Mouse (Mus musculus): ENCODE measurements around the gene Gm4846.
"Not testable (repeated sequence)": the region's sequence is repeated elsewhere in the genome, so short reads cannot be mapped to it uniquely, and the experiment has no call there.

Gm4846 gene

DNA sequence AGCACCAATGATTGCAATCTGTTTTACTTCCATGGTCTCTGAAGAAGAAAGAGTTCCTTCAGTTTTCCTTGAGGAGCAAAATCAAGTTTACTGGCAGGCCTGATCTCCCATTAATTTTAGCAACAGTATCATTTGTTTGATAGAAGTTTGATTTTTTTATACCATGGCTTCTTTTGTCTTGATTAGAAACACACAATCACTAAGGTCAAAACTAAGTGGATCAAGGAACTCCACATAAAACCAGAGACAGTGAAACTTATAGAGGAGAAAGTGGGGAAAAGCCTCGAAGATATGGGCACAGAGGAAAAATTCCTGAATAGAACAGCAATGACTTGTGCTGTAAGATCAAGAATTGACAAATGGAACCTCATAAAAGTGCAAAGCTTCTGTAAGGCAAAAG is at the start of gene Gm4846:
Gene Gm4846 (minus strand): TSS at position 101 of the 400 bp plus-strand sequence.
- not testable (repeated sequence) for DNase-seq (ENCODE audit: low spot score in 2 of 2)

DNA sequence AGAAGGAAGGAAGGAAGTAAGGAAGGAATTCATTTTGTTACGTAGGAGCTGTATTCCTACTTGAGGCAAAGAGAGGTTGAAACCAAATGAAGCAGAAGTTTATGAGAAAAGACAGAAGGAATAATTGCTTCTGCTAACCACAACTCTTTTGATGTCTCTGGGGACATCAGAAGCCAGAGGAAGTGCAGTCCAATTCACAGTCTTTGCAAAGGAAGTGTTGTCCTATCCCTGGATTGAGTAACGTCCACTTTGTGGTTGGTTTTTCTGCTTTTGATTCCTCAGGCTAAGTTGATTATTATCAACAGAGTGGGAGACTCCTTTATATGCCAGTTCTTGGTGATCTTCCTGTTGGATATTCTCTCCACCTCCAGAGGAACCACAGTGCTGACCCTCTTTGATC is 34.1 kb upstream of the Gm4846 start:
- not testable (repeated sequence) for DNase-seq (ENCODE audit: low spot score in 2 of 2)

DNA sequence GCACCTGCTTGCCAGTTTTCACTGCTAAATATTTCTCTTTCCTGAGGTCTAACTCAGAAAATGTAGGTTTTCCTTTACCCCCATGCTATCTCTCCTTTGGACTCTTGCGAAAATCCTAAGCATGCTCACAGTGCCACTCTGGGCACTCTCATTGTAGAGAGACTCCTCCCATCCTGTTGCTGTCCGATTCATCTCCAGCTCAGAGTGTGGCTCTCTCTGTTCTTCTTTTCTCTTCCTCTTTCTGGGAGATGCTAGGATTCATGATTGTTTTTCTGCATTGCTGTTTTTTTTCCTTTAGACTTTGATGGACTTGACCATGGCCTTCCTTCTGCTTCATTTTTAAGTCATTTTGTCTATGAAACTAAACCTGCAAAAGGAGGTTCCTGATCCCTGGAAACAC is 27.3 kb upstream of the Gm4846 start:
- DNase-seq (ENCODE audit: low spot score in 2 of 2), result not testable (repeated sequence)

DNA sequence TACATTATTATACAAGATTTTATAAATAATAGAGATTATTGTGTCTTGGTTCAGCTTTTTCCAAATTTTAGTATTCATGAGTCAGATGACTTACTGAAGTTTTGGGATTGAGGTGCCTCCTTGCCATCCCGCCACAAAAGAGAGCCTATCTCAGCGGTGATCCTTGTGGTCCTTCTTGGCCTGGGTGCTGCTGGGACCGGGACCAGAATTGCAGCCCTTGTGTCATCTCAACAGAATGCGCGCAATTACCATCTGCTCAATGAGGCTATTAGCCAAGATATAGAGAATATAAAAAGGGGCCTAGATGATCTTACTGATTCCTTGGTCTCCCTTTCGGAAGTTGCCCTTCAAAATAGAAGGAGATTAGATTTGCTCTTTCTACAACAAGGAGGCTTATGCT is 22.2 kb upstream of the Gm4846 start:
- DNase-seq (ENCODE audit: low spot score in 2 of 2), result not testable (repeated sequence)

DNA sequence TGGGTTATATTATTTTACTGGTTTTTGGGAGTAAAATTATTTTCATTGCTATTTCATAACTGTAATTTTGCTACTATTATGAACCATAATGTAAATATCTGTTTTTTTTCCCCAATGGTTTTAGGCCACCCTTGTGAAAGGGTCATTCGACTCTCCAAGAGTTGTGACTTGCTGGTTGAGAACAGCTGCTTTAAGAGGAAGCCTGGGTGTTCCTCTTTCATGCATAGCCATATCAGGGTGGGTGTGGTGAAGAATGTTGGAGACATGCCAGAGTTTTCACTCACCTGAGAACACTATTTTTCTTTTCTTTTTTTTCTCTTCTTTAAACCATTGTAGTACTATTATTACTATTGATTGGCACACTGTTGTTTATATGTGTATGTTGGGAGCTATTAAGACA is 19.2 kb upstream of the Gm4846 start:
- no peak for DNase-seq (ENCODE audit: low spot score in 2 of 2)

DNA sequence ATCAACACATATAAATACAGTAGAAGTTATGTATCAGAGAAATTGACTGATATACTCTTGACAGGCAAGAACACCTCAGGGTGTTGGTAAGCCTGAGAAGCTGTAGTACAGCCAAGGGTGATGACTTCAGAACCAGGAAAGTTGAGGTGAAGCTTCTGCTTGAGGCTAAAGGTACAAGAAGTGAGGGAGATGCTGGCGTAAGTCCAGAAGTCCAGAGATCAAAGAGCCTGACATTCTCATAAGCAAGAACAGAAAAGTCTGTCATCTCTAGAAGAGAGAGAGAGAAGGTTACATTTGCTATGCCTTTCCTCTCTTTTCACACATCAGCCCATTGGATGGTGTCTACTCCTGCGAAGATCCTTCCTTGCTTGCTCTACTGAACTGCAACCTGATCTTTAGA is 6.8 kb upstream of the Gm4846 start:
- not testable (repeated sequence) for DNase-seq (ENCODE audit: low spot score in 2 of 2)

DNA sequence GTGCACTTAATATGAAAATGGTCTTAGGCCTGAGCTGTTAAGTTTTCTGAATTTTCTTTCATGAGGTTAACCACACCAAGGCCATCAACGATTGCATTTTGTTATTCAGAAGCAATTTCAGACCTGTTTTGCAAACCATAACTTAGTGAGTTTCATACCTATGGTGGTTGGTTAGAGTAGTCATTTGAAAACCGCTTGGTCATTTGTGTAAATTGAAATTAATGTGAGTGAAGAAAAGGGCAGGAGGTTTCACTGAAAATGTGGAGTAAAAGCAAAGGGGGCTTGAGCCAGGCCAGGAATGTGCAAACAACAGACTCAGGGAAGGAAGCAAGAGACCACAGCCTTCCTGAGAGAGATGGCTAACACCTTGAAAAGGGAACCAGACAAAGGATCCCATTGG is 17.9 kb downstream of the Gm4846 start:
- no peak for DNase-seq (ENCODE audit: low spot score in 2 of 2)

DNA sequence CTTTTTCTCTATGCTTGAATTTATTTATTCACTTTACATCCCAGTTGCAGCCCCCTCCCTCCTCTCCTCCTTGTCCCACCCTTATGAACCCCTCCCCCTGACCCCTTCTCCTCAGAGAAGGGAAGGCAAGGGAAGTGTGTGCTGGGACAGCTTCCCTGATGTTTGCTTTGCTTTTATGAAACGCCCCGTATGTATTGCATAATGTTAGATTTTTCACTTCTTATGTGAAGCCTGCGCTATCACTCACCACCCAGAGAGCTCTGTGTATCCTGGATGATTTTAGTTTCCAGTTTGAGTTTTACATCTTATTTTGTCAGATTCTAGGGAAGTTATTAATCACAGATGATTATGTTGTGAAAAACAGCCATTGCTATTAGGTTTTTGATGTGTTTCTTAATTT is 30.2 kb downstream of the Gm4846 start:
- no peak for DNase-seq (ENCODE audit: low spot score in 2 of 2)

DNA sequence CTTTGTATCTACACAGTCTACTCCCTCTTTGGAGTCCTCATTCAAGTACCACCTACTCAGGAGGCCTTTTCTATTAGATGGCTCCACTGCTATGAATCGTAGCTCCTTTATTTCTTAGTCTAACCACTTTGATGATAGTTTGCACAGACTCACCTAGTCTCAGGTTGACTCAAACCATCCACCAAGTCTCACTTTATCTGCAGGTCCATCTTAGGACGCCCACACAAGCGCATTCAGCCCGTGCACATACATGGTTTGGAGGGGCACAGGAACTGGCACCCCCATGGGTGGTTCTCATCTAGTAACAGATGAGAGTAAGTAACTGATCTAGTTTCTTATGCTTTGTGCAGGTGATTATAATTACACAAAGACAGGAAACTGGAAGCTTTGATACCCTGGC is 34.8 kb downstream of the Gm4846 start:
- DNase-seq (ENCODE audit: low spot score in 2 of 2), result no peak

DNA sequence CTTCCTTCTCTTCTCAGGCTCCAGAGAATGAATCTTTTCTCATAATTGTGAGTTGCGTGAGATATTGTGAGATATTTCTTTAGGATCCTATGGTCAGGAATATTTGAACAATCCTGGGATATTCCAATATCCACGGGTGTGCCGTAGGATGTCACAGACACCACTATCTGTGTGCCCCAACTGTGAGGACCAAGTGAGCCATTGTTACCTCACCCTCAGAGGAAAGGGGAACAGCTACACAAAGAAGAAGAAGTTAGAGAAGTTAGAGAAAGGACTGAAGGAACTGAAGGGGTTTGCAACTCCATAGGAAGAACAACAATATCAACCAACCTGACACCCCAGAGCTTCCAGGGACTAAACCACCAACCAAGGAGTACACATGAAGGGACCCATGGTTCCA is 55.4 kb downstream of the Gm4846 start:
- no peak for DNase-seq (ENCODE audit: low spot score in 2 of 2)

DNA sequence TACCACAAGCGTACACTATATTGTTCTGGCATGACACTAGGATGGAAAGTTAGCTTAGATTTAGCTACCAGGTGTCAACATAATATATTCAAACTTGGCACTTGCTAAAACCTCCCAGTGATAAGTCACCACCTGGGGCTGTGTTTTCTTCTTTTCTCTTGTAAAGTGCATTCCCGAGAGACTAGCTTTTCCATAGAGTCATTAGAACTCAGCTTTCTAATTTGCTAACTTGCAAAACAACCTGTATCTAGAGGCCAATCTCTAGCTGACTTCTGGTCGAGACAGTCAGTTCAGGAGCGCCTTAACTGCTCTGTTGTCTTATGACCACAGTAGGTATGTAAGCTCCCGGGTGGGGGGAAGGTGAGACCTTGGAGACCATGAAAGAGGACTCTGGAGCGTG is 58.0 kb downstream of the Gm4846 start:
- DNase-seq (ENCODE audit: low spot score in 2 of 2), result no peak
